Mouse (Mus musculus): ENCODE measurements around the gene Cdk6. TPM values are rescaled to one million over a fixed set of nuclear protein-coding genes. Genes with fewer than 3 reads are reported as not detected.
"Not testable (repeated sequence)": the region's sequence is repeated elsewhere in the genome, so short reads cannot be mapped to it uniquely, and the experiment has no call there.

The Cdk6 gene
- polyA plus RNA-seq, 1 experiment, result 9.7 TPM

DNA sequence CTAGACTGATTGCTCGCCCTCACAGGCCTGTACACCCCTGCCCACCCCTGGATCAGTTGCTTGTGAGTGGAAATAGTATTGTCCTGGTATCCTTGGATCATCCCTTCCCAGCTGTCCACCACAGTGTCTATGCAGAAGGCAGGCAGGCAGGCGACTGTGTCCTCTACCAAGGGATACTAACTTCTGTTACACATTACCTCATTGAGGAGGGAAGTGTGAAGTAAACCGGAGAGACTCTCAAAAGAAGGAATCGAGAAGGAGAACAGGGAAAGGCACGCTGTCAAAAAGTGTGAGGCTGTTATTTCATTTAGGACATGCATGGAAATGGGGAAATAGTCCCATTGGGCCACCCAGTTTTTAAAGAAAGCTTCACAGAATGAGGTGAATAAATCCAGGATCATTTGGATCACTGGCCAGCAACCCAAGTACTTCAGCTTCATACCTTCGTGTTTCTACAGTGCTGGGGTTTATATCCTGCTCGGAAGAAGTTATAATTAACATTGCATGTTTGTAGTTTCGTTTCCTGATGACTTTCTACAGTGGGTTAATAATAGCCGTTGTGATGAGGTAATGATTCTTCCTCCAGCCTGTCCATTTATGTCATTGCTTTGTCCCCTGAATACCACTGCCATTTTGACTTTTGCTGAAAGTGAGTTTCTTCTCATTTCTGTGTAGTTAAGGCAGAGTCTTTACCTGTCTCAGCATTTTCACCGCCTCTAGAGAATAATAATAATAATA, 79.0 kb downstream of the Cdk6 start:
- peaks cover 11% of the 10 kb centered on the region; the same call in 1 of the 2 replicates for H3K4me1 ChIP-seq (ENCODE audit: control insufficient read depth, insufficient read depth, insufficient read length)
- 47% methylated on average over 10 of the region's 10 CpGs for WGBS
- H3K4me3 ChIP-seq (ENCODE audit: extremely low read depth, insufficient read depth, insufficient read length), result no peak overlapping the region
- no peaks in the 10 kb centered on the region for H3K36me3 ChIP-seq (ENCODE audit: control insufficient read depth, insufficient read depth, low read length)
- H3K27ac ChIP-seq (ENCODE audit: insufficient read depth, low read length), result peak overlapping the region; percentile 40; the same call in 1 of the 2 replicates
- no peak for TF ChIP-seq CTCF (IDR thresholded peaks at IDR 0.05; ENCODE audit: extremely low read depth, insufficient read depth, insufficient read length, insufficient replicate concordance)
- TF ChIP-seq POLR2A (IDR thresholded peaks at IDR 0.05; ENCODE audit: low read depth, low read length), result no peak
- DNase-seq (ENCODE audit: low read depth in 1 of 2, low spot score in 2 of 2), result peak in 1 of 2 experiments; percentile 46
- H3K27me3 ChIP-seq (ENCODE audit: control insufficient read depth, insufficient read depth, low read length), result no peaks in the 10 kb centered on the region

DNA sequence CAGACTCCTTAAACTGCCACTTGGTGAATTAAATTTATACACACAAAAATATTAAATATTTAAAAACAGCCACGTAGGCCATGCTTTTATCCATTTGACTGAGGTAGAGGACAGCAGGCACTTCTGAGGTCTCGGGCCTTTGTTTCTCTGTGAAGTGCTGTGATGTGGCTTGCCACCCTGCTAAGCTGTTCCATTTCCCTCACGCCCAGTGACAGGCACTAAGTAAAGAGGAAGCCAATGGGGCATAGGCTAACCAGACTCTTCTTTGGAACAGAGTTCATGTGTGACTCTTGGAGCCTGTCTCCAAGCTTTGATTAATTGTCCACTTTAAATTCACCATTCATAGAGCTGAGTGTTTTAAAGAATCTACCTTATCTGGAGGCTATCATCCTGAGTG, 79.5 kb downstream of the Cdk6 start:
- 26% methylated on average over 3 of the region's 3 CpGs for WGBS
- Histone ChIP-seq H3K27me3 (ENCODE audit: control insufficient read depth, insufficient read depth, low read length) (no peaks in the 10 kb centered on the region), H3K36me3 (ENCODE audit: control insufficient read depth, insufficient read depth, low read length) (no peaks in the 10 kb centered on the region), H3K4me3 (ENCODE audit: extremely low read depth, insufficient read depth, insufficient read length) (no peak overlapping the region), H3K4me1 (ENCODE audit: control insufficient read depth, insufficient read depth, insufficient read length) (peaks cover 11% of the 10 kb centered on the region; the same call in 1 of the 2 replicates), H3K27ac (ENCODE audit: insufficient read depth, low read length) (peak overlapping the region; percentile 40)
- DNase-seq (ENCODE audit: low read depth in 1 of 2, low spot score in 2 of 2), result peak in 1 of 2 experiments; percentile 30
- TF ChIP-seq POLR2A (IDR thresholded peaks at IDR 0.05; ENCODE audit: low read depth, low read length) (no peak), CTCF (IDR thresholded peaks at IDR 0.05; ENCODE audit: extremely low read depth, insufficient read depth, insufficient read length, insufficient replicate concordance) (no peak)

DNA sequence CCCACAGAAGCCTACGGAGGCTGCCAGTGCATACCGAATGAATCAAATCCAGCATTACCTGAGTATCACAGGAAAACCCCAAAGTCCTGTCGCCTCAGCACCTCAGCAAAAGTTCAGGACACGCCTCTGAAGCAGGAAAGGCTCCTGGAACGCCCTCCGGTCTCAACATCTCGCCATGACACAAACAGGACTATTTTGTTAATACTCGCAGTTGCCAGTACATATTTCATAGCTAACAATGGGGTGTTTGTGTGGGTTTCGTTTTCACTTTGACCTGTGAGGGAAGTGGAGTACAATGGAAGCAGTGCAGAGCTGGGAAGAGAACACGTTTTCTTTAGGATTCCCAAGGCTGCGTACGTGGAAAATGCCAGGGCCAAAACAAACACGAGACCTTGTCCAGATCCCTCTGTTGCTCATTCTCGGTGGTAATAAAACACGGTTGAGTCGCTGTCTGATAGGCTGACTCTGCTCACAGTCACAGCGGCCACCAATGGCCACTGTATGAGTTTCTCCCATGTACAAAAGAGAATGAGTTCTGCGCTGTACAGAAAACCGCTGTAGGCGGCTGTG, 91.9 kb downstream of the Cdk6 start:
- not testable (repeated sequence) for H3K27ac ChIP-seq (ENCODE audit: insufficient read depth, low read length); H3K36me3 ChIP-seq (ENCODE audit: control insufficient read depth, insufficient read depth, low read length); H3K4me3 ChIP-seq (ENCODE audit: extremely low read depth, insufficient read depth, insufficient read length); H3K4me1 ChIP-seq (ENCODE audit: control insufficient read depth, insufficient read depth, insufficient read length); DNase-seq (ENCODE audit: low read depth in 1 of 2, low spot score in 2 of 2); H3K27me3 ChIP-seq (ENCODE audit: control insufficient read depth, insufficient read depth, low read length)
- WGBS, result 80% methylated on average over 20 of the region's 20 CpGs

DNA sequence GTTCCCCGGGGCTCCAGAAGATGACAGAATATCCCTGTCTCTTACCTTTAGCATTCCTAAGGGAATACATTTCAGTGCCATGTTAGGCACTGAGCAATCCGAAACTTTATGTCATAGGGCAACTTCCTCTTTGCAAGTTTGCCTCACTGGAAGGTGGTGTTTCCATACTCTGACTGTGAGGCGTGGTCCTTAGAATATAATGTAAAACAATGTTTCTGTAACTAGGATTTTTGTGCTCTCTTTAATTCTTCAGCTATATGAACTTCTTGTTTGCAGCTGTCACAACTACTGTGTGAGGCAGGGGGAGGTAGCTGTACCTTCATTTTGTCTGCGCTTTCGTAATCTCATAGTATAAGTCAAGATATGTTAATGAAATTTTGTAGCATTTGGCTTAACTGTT, 92.8 kb downstream of the Cdk6 start:
- H3K36me3 ChIP-seq (ENCODE audit: control insufficient read depth, insufficient read depth, low read length); H3K4me3 ChIP-seq (ENCODE audit: extremely low read depth, insufficient read depth, insufficient read length); H3K4me1 ChIP-seq (ENCODE audit: control insufficient read depth, insufficient read depth, insufficient read length); H3K27me3 ChIP-seq (ENCODE audit: control insufficient read depth, insufficient read depth, low read length); H3K27ac ChIP-seq (ENCODE audit: insufficient read depth, low read length); DNase-seq (ENCODE audit: low read depth in 1 of 2, low spot score in 2 of 2): not testable (repeated sequence)
- 90% methylated on average over 5 of the region's 5 CpGs for WGBS

DNA sequence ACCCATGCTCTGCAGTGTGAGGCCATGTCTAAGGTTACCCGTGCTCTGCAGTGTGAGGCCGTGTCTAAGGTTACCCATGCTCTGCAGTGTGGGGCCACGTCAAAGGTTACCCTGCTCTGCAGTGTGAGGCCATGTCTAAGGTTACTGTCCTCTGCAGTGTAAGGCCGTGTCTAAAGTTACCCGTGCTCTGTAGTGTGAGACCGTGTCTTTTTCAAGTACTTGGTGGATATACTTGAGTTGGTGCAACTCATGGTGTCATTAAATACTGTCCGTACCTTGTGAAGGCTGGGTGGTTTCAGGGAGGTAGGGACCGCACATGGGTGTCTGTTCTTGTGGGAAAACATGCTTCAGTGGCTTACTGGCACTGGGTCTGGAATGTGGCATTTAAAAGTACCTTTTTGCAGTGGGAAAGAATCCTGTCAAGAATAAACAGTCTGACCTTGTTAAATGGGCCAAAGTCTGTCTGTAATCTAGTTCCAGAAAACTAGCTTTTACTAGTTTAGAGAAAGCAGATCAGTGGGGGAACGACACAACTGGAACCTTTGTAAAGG, 97.2 kb downstream of the Cdk6 start:
- H3K27me3 ChIP-seq (ENCODE audit: control insufficient read depth, insufficient read depth, low read length); H3K27ac ChIP-seq (ENCODE audit: insufficient read depth, low read length); H3K36me3 ChIP-seq (ENCODE audit: control insufficient read depth, insufficient read depth, low read length); H3K4me1 ChIP-seq (ENCODE audit: control insufficient read depth, insufficient read depth, insufficient read length); DNase-seq (ENCODE audit: low read depth in 1 of 2, low spot score in 2 of 2); H3K4me3 ChIP-seq (ENCODE audit: extremely low read depth, insufficient read depth, insufficient read length): not testable (repeated sequence)
- WGBS, result 95% methylated on average over 9 of the region's 9 CpGs

DNA sequence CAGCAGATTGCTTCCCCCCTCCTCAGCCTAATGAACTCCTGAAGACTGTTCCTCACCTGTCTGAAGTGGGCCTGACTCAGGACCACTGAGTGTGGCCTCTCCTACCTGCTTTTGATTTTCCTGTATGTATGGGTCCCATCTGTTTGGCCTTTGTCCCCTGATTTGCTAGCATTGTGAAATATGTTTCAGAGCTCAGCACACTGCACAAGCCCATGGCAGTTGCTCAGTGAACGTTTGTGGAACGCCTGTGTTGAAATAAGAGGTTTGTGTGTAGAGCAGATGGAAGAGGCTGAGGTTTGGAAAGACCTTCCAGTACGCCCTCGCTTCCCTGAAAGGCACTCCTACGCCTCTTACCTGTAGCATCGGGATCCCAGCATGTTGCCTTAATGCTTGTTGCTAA, 98.1 kb downstream of the Cdk6 start:
- DNase-seq (ENCODE audit: low read depth in 1 of 2, low spot score in 2 of 2); H3K27ac ChIP-seq (ENCODE audit: insufficient read depth, low read length); H3K27me3 ChIP-seq (ENCODE audit: control insufficient read depth, insufficient read depth, low read length); H3K4me3 ChIP-seq (ENCODE audit: extremely low read depth, insufficient read depth, insufficient read length); H3K4me1 ChIP-seq (ENCODE audit: control insufficient read depth, insufficient read depth, insufficient read length); H3K36me3 ChIP-seq (ENCODE audit: control insufficient read depth, insufficient read depth, low read length): not testable (repeated sequence)
- WGBS, result 88% methylated on average over 6 of the region's 6 CpGs

DNA sequence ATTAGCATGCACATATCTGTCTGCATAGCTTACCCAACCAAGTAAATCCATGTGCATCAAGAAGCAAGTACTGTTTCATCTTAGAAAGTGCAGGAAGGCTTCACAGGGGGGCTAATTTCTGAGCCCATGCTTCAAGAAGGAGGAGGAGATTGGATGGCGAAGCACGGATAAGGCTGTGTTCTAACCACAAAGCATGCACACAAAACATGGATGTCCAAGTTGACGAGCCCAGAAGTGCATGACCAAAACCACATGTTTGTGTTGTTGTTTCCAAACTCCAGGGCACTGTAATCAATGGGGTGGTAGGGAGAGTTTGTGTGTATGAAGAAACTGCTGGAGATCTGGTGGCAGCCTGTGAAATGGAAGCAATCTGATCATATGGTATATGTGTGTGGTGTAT, 101.2 kb downstream of the Cdk6 start:
- DNase-seq (ENCODE audit: low read depth in 1 of 2, low spot score in 2 of 2); H3K36me3 ChIP-seq (ENCODE audit: control insufficient read depth, insufficient read depth, low read length); H3K27ac ChIP-seq (ENCODE audit: insufficient read depth, low read length); H3K27me3 ChIP-seq (ENCODE audit: control insufficient read depth, insufficient read depth, low read length); H3K4me3 ChIP-seq (ENCODE audit: extremely low read depth, insufficient read depth, insufficient read length); H3K4me1 ChIP-seq (ENCODE audit: control insufficient read depth, insufficient read depth, insufficient read length): not testable (repeated sequence)
- WGBS, result 82% methylated on average over 3 of the region's 3 CpGs

DNA sequence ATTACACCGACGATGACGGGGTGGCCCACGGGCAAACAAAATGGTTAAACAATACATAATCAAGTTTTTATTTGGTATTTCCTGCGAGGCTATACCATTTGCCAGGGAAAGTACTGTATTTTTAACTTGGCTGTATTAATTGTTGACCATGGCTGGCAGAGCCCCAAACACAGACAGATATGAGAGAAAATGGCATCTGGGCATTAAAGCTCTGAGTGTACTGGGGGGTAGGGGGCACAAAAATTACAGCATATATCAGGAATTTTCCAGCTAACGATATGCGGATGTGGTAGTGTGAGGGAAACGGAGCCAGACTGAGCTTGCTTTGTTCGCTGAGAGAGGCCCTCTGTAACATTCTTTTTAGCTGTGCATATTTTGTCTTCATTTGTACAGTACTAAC, 109.9 kb downstream of the Cdk6 start:
- not testable (repeated sequence) for H3K36me3 ChIP-seq (ENCODE audit: control insufficient read depth, insufficient read depth, low read length); H3K4me1 ChIP-seq (ENCODE audit: control insufficient read depth, insufficient read depth, insufficient read length); H3K27me3 ChIP-seq (ENCODE audit: control insufficient read depth, insufficient read depth, low read length); H3K4me3 ChIP-seq (ENCODE audit: extremely low read depth, insufficient read depth, insufficient read length); DNase-seq (ENCODE audit: low read depth in 1 of 2, low spot score in 2 of 2); H3K27ac ChIP-seq (ENCODE audit: insufficient read depth, low read length)
- 93% methylated on average over 9 of the region's 9 CpGs for WGBS

DNA sequence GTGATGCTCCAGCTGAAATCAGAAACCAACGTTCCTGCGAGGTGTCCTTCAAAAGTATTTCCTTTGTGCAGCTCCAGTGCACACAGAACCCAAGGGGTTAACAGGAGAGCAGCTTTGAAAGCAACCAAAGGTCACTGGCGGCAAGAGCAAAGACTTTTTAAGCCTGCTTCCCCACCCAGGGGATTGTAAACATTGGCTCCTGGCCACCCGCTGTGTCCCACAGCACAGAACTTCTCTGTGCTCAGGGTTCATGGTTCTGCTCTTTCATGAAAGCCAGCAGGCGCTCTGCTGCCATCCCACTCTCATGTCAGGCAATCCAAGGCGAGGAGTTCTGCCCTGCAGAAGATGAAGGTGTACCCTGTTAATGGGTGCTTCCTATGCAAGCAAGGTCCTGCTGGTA, 112.7 kb downstream of the Cdk6 start:
- H3K4me3 ChIP-seq (ENCODE audit: extremely low read depth, insufficient read depth, insufficient read length); H3K27me3 ChIP-seq (ENCODE audit: control insufficient read depth, insufficient read depth, low read length); H3K27ac ChIP-seq (ENCODE audit: insufficient read depth, low read length); H3K4me1 ChIP-seq (ENCODE audit: control insufficient read depth, insufficient read depth, insufficient read length); H3K36me3 ChIP-seq (ENCODE audit: control insufficient read depth, insufficient read depth, low read length); DNase-seq (ENCODE audit: low read depth in 1 of 2, low spot score in 2 of 2): not testable (repeated sequence)
- 70% methylated on average over 6 of the region's 6 CpGs for WGBS

All from spleen, adult 2 months (tissue).